Mouse (Mus musculus): ENCODE results near the gene Coro2a. TPM values are rescaled to one million over a fixed set of nuclear protein-coding genes. Genes with fewer than 3 reads are reported as not detected.
"Not testable (repeated sequence)": the region's sequence is repeated elsewhere in the genome, so short reads cannot be mapped to it uniquely, and the experiment has no call there.

Gene Coro2a
- 2.7 and 3.3 TPM in 2 replicates for polyA plus RNA-seq (2015; fragmentation: Nextera tagmentation; extraction: Ambion mirVana)

- peak within 1 kb of the TSS; percentile 98 for H3K4me2 ChIP-seq
- no peaks in the 10 kb centered on the region for H3K36me3 ChIP-seq
- H3K27ac ChIP-seq, result no peak within 1 kb of the TSS
- H3K9me3 ChIP-seq, result no peaks in the 10 kb centered on the region
- peaks cover 60% of the 10 kb centered on the region for H3K27me3 ChIP-seq
- peaks cover 19% of the 10 kb centered on the region for H3K4me1 ChIP-seq
- peak within 1 kb of the TSS; percentile 70 for H3K9ac ChIP-seq
- peak within 1 kb of the TSS; percentile 61 for H3K4me3 ChIP-seq
- ATAC-seq (ENCODE audit: insufficient number of reproducible peaks, insufficient read depth, low FRiP score, low TSS enrichment, low read depth), result no peak
- under 1% methylated on average over 63 of the region's 66 CpGs for WGBS
Observed at GRCm38 (mm10) chr4:46601844-46602423, at the start of gene Coro2a. Gene Coro2a, minus strand, starts transcription at chr4:46602202.

- Histone ChIP-seq H3K9ac (peak within 1 kb of the TSS; percentile 81), H3K27ac (peak within 1 kb of the TSS; percentile 90), H3K27me3 (peaks cover 43% of the 10 kb centered on the region), H3K4me1 (peaks cover 13% of the 10 kb centered on the region), H3K36me3 (no peaks in the 10 kb centered on the region), H3K9me3 (no peaks in the 10 kb centered on the region), H3K4me2 (peak within 1 kb of the TSS; percentile 95), H3K4me3 (peak within 1 kb of the TSS; percentile 71)
- ATAC-seq (ENCODE audit: insufficient number of reproducible peaks, insufficient read depth, low FRiP score, low TSS enrichment, low read depth), result peak; percentile 92
- WGBS, result under 1% methylated on average over 69 of the region's 69 CpGs
Observed at GRCm38 (mm10) chr4:46650086-46650753, 48.2 kb upstream of the Coro2a start, which contains the start of gene Tbc1d2. Gene Tbc1d2, minus strand, starts transcription at chr4:46650209.

DNA sequence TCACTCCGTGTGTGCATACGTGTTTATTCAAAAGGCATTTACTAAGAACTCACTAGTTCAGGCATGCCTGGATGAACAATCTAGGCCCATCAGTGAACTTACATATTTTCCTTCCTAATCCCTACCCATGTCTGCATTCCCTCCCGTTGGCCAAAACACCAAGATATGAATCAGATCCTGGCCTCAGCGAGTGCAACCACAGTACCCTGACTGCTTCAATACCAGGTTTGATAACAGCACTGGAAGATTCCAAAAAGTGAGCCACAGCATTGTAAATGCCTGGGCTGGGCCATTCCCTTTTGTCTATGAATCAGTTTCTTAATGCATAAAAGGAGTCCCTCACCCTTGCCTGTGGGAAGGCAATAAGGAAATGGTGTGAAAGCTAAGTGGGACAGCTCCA, 47.2 kb upstream of the Coro2a start:
- Histone ChIP-seq H3K4me3 (peak overlapping the region; percentile 71), H3K27ac (no peak overlapping the region), H3K4me1 (peaks cover 13% of the 10 kb centered on the region), H3K36me3 (no peaks in the 10 kb centered on the region), H3K9me3 (no peaks in the 10 kb centered on the region), H3K9ac (peak overlapping the region; percentile 81; the same call in 1 of the 2 replicates), H3K27me3 (peaks cover 43% of the 10 kb centered on the region), H3K4me2 (peak overlapping the region; percentile 95)
- WGBS, result 50% methylated on average over 4 of the region's 4 CpGs
- ATAC-seq (ENCODE audit: insufficient number of reproducible peaks, insufficient read depth, low FRiP score, low TSS enrichment, low read depth), result no peak

DNA sequence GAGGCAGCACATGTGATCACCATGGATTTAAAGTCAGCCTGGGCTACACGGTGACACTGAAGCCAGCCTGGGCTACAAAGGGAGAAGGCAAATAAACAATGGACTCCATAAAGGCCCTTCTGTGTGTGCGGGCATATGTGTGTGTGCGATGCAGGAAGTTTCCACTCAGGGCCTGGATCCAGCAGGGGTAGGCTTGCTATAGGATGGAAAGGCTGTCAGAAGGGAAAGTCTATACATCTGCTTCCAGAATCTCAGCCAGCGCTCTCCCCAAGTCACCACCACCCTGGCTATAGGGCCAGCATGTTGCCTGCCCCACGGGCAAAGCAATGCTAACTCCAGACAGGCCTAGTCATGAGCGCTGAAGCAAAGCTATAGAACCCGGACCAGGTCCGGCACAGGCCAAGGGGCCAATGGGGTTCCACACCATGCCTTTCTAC, 41.7 kb upstream of the Coro2a start:
- Histone ChIP-seq H3K9ac (no peak overlapping the region), H3K27me3 (peaks cover 9% of the 10 kb centered on the region), H3K9me3 (no peaks in the 10 kb centered on the region), H3K4me1 (no peaks in the 10 kb centered on the region), H3K36me3 (no peaks in the 10 kb centered on the region), H3K4me3 (no peak overlapping the region), H3K27ac (peak overlapping the region; percentile 39; the same call in 1 of the 2 replicates), H3K4me2 (no peak overlapping the region)
- ATAC-seq (ENCODE audit: insufficient number of reproducible peaks, insufficient read depth, low FRiP score, low TSS enrichment, low read depth), result no peak
- WGBS, result 84% methylated on average over 8 of the region's 8 CpGs

- H3K4me3 ChIP-seq, result no peak overlapping the region
- H3K27me3 ChIP-seq, result peaks cover 3% of the 10 kb centered on the region; the same call in 1 of the 2 replicates
- no peak overlapping the region for H3K9ac ChIP-seq
- no peaks in the 10 kb centered on the region for H3K4me1 ChIP-seq
- no peaks in the 10 kb centered on the region for H3K9me3 ChIP-seq
- ATAC-seq (ENCODE audit: insufficient number of reproducible peaks, insufficient read depth, low FRiP score, low TSS enrichment, low read depth), result no peak
- peak overlapping the region; percentile 29; the same call in 1 of the 2 replicates for H3K27ac ChIP-seq
- no peak overlapping the region for H3K4me2 ChIP-seq
- no peaks in the 10 kb centered on the region for H3K36me3 ChIP-seq
- 53% methylated on average over 8 of the region's 8 CpGs for WGBS
Observed at GRCm38 (mm10) chr4:46642924-46643675, 41.1 kb upstream of the Coro2a start.

DNA sequence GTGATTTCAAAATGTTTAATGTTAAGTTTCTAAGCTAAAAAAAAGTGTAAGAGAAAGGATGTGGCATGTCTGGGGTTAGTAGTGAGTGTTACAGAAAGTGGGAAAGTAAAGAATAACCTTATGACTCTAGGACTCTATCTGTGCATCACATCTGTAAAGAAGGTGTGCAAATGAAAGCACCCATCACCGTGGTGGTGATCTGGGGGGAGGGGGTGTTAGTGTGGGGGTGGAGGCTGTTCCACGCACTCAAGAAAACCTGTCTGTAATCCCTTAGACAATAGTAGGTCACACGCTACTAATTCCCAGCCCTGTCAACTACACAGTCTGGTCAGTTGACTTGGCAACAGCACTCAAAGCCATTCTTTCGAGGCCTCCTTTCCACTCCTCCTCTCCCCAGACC, 39.3 kb upstream of the Coro2a start:
- no peaks in the 10 kb centered on the region for H3K4me1 ChIP-seq
- no peaks in the 10 kb centered on the region for H3K36me3 ChIP-seq
- ATAC-seq (ENCODE audit: insufficient number of reproducible peaks, insufficient read depth, low FRiP score, low TSS enrichment, low read depth), result no peak
- H3K27ac ChIP-seq, result no peak overlapping the region
- no peak overlapping the region for H3K9ac ChIP-seq
- H3K4me2 ChIP-seq, result no peak overlapping the region
- WGBS, result 75% methylated on average over 4 of the region's 4 CpGs
- H3K4me3 ChIP-seq, result no peak overlapping the region
- no peaks in the 10 kb centered on the region for H3K9me3 ChIP-seq
- H3K27me3 ChIP-seq, result no peaks in the 10 kb centered on the region

DNA sequence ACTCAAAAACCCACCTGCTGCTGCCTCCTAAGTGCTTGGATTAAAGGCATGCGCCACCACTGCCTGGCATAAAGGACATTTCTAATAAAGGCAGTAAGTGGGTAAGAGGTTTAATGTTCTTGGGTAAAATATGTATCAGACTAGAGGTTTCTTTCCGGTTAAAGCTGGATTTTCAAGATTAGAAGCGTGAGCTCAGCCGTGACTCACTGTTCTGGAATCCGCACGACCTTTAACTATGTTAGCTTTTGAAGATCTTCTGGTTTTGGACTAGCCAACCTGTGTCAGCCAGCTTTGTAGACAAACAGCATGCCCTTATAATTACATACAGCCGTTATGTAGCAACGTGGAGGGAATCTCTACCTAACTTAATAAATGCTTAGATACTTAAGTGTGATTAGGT, 37.9 kb upstream of the Coro2a start:
- H3K36me3 ChIP-seq, result no peaks in the 10 kb centered on the region
- ATAC-seq (ENCODE audit: insufficient number of reproducible peaks, insufficient read depth, low FRiP score, low TSS enrichment, low read depth), result no peak
- no peaks in the 10 kb centered on the region for H3K27me3 ChIP-seq
- no peaks in the 10 kb centered on the region for H3K4me1 ChIP-seq
- H3K4me3 ChIP-seq, result no peak overlapping the region
- no peak overlapping the region for H3K9ac ChIP-seq
- no peak overlapping the region for H3K27ac ChIP-seq
- no peak overlapping the region for H3K4me2 ChIP-seq
- WGBS, result 58% methylated on average over 8 of the region's 8 CpGs
- H3K9me3 ChIP-seq, result no peaks in the 10 kb centered on the region

DNA sequence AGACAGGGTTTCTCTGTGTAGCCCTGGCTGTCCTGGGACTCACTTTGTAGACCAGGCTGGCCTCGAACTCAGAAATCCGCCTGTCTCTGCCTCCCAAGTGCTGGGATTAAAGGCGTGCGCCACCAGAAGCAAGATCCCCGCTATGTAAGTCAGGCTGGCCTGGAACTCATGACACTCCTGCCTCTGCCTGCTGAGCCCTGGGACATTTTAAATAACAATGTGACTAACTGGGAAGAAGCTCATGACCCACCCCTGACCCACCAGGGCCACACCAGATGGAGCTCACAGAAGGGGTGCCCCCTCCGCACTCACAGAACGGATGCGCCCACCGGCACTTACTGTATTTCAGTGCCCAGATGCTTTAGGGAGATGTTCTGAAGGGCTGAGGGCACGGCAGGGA, 35.2 kb upstream of the Coro2a start:
- H3K4me1 ChIP-seq; H3K36me3 ChIP-seq; H3K4me3 ChIP-seq; H3K27ac ChIP-seq; H3K9me3 ChIP-seq; ATAC-seq (ENCODE audit: insufficient number of reproducible peaks, insufficient read depth, low FRiP score, low TSS enrichment, low read depth); H3K9ac ChIP-seq; H3K27me3 ChIP-seq; H3K4me2 ChIP-seq: not testable (repeated sequence)
- WGBS, result 90% methylated on average over 10 of the region's 10 CpGs

DNA sequence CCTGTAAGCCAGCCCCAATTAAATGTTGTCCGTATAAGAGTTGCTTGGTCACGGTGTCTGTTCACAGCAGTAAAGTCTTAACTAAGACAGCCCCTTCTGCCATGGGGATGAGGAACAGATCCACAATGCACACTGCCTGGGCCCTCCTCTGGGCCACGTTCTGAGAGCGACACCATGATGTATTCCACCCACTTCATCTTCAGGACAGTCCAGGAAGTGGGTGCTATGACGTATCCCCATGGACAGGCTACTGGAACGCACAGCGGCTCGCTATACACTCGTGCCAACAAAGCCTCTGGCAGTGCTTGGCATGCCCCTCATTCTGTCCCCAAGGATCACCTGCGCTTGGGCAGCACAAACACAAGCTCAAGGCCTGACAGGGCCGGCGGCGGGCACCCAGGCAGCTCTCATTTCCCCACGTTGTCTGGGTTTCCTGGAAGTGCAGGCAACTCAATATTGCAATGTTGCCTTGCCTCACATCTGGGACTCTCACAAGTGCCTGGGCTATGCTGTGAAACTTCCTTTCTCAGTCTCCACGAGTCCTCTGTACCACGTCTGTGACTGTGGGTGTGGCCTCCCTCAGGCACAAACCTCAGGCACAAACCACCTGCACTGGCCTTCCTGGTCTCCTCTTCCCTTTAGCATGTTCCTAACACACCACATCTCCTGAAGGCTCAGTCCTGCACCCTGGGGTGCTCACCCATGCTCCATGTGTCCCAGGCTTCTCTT, 33.9 kb upstream of the Coro2a start:
- WGBS, result 84% methylated on average over 16 of the region's 16 CpGs

GRCm38 (mm10) chr4:46634881-46635280, 32.9 kb upstream of the Coro2a start:
- no peak for ATAC-seq (ENCODE audit: insufficient number of reproducible peaks, insufficient read depth, low FRiP score, low TSS enrichment, low read depth)

More for the DNA sequence above, 33.9 kb upstream of the Coro2a start:
- Histone ChIP-seq H3K4me3 (no peak overlapping the region), H3K27ac (no peak overlapping the region), H3K27me3 (no peaks in the 10 kb centered on the region), H3K36me3 (no peaks in the 10 kb centered on the region), H3K9ac (no peak overlapping the region), H3K4me2 (no peak overlapping the region), H3K4me1 (no peaks in the 10 kb centered on the region), H3K9me3 (no peaks in the 10 kb centered on the region)
- ATAC-seq (ENCODE audit: insufficient number of reproducible peaks, insufficient read depth, low FRiP score, low TSS enrichment, low read depth), result no peak

DNA sequence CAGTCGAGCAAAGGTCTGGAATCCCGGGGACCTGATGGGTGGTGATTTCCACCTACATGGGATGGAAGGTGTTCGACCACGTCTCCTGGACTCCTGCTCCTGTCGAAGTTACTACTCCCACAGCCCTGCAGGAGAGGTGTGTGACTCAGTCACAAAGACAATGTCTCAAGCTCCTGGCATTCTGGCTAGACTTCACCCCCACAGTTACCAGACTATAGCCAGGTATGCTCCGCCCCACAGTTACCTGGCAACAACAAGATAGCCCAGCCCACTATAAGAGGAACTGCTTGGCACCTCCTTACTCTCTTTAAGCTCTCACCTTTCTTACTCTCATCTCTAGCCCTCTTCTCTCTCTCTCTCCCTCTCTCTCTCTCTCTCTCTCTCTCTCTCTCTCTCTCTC, 31.6 kb upstream of the Coro2a start:
- WGBS, result 64% methylated on average over 6 of the region's 6 CpGs
- not testable (repeated sequence) for H3K27me3 ChIP-seq; H3K27ac ChIP-seq; H3K4me2 ChIP-seq; H3K9ac ChIP-seq; ATAC-seq (ENCODE audit: insufficient number of reproducible peaks, insufficient read depth, low FRiP score, low TSS enrichment, low read depth); H3K36me3 ChIP-seq; H3K9me3 ChIP-seq; H3K4me1 ChIP-seq; H3K4me3 ChIP-seq

More at GRCm38 (mm10) chr4:46634881-46635280, 32.9 kb upstream of the Coro2a start:
- no peak overlapping the region for H3K9ac ChIP-seq
- no peak overlapping the region for H3K4me3 ChIP-seq
- no peaks in the 10 kb centered on the region for H3K27me3 ChIP-seq
- no peaks in the 10 kb centered on the region for H3K9me3 ChIP-seq
- no peaks in the 10 kb centered on the region for H3K36me3 ChIP-seq
- 70% methylated on average over 6 of the region's 6 CpGs for WGBS
- no peak overlapping the region for H3K27ac ChIP-seq
- no peaks in the 10 kb centered on the region for H3K4me1 ChIP-seq
- no peak overlapping the region for H3K4me2 ChIP-seq

Measured in embryonic facial prominence, embryonic 13.5 days (tissue).